Comparison of ENCODE assay signal across 8 mouse cellular contexts in the genomic region with DNA sequence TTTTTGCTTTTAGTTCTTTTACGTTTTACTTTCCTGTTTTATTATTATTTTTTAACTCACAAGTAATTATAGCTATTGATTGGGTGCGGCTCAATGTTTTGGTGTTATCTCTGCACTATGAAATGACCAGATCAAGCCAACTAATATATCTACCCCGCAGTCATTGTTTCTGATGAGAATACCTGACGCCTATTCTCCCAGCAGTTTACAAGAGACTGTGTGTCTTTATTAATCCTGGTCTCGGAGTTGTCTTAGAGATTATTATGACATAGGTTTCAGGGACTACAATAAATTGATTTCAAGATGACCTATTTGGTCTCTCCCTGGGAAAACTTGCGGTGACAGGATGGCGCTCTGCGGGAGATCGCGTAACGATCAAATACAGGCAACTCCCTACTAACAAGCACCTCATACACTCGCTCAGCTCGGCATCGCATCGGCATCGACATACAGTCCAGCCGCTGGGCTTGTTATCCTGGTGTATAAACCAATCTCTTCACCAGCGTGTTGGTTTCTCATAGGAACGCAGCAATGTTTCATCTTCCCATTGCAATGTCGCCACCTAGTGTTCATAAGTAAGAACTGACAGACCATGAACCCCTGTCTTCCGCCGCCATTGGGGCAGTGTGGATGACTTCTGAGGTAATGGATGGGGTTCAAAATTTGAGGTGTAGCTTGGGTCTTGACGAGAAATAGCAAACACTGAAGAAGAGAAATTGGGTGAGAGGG. TPM values are rescaled to one million over a fixed set of nuclear protein-coding genes. Genes with fewer than 3 reads are reported as not detected.
DNase-seq lines count a peak whose midpoint lies in the region; ATAC-seq and TF ChIP-seq lines count a peak whose summit lies in the region.

No protein-coding gene starts in this region.

- TF ChIP-seq EP300 in liver, embryonic 14.5 days (IDR thresholded peaks at IDR 0.05; ENCODE audit: low read depth), result no peak

- peaks cover 10% of the 10 kb centered on the region for H3K27me3 ChIP-seq in forebrain, embryonic 10.5 days (ENCODE audit: poor library complexity, severe bottlenecking)
- no peaks in the 10 kb centered on the region for H3K27me3 ChIP-seq in liver, embryonic 14.5 days (ENCODE audit: control insufficient read depth, insufficient read depth, low read length)
- H3K27me3 ChIP-seq in neural tube, embryonic 12.5 days (replicated peaks), result peaks cover 3% of the 10 kb centered on the region; the same call in 1 of the 2 replicates

- H3K36me3 ChIP-seq in forebrain, embryonic 10.5 days (replicated peaks), result no peaks in the 10 kb centered on the region
- no peaks in the 10 kb centered on the region for H3K36me3 ChIP-seq in liver, embryonic 14.5 days (replicated peaks; ENCODE audit: control insufficient read depth, insufficient read depth, low read depth)
- no peaks in the 10 kb centered on the region for H3K36me3 ChIP-seq in neural tube, embryonic 12.5 days

- WGBS in forebrain, embryonic 10.5 days, result 33% methylated on average over 23 of the region's 23 CpGs
- WGBS in liver, embryonic 14.5 days (ENCODE audit: insufficient replicate concordance), result 24% methylated on average over 23 of the region's 23 CpGs
- WGBS in neural tube, embryonic 12.5 days, result 32% methylated on average over 23 of the region's 23 CpGs

- H3K4me1 ChIP-seq in forebrain, embryonic 10.5 days, result peaks cover 10% of the 10 kb centered on the region
- no peaks in the 10 kb centered on the region; a peak in 1 of 4 replicates for H3K4me1 ChIP-seq in liver, embryonic 14.5 days (replicated peaks; ENCODE audit: control insufficient read depth in 2 of 2, insufficient read depth in 2 of 2, low read length in 1 of 2)
- peaks cover 7% of the 10 kb centered on the region; the same call in 1 of the 2 replicates for H3K4me1 ChIP-seq in neural tube, embryonic 12.5 days

- no peaks in the 10 kb centered on the region for H3K9me3 ChIP-seq in forebrain, embryonic 10.5 days
- H3K9me3 ChIP-seq in liver, embryonic 14.5 days (ENCODE audit: control insufficient read depth, low read length), result no peaks in the 10 kb centered on the region
- no peaks in the 10 kb centered on the region for H3K9me3 ChIP-seq in neural tube, embryonic 12.5 days

- no peak overlapping the region for H3K27ac ChIP-seq in forebrain, embryonic 10.5 days
- H3K27ac ChIP-seq in liver, embryonic 14.5 days, result no peak overlapping the region
- H3K27ac ChIP-seq in neural tube, embryonic 12.5 days, result no peak overlapping the region

- no peak overlapping the region for H3K9ac ChIP-seq in liver, embryonic 14.5 days (replicated peaks)
- H3K9ac ChIP-seq in neural tube, embryonic 12.5 days, result no peak overlapping the region

- TF ChIP-seq CTCF in liver, embryonic 14.5 days (IDR thresholded peaks at IDR 0.05; ENCODE audit: low read depth), result peak; percentile 93

- ATAC-seq in liver, embryonic 14.5 days (ENCODE audit: insufficient read depth), result 0 out of 2 replicates have a peak, but pooled peaks have one; percentile 33
- peak; percentile 50; the same call in 1 of the 2 replicates for ATAC-seq in neural tube, embryonic 12.5 days (ENCODE audit: low FRiP score, low read depth)

- intact Hi-C loops in heart, postnatal 14 days (cut with DNase I), result loop anchor here (2.0 to 5.0 kb wide), 3 partner anchors 83 to 273 kb away; no protein-coding TSS in a partner anchor

- H3K4me3 ChIP-seq in forebrain, embryonic 10.5 days, result peak overlapping the region; percentile 20; the same call in 1 of the 2 replicates
- H3K4me3 ChIP-seq in liver, embryonic 14.5 days (ENCODE audit: insufficient read depth in 1 of 2, low read depth in 2 of 2, low read length in 2 of 2), result no peak overlapping the region
- no peak overlapping the region for H3K4me3 ChIP-seq in neural tube, embryonic 12.5 days

- H3K4me2 ChIP-seq in liver, embryonic 14.5 days (ENCODE audit: low read depth), result no peak overlapping the region
- H3K4me2 ChIP-seq in neural tube, embryonic 12.5 days (replicated peaks), result peak overlapping the region; percentile 47

- DNase-seq in ES-CJ7 (ENCODE audit: low read depth, low spot score), result peak; percentile 82
- DNase-seq in c-Kit-negative CD71-positive TER-119-positive erythroid progenitor cells, embryonic 14.5 days (ENCODE audit: low read depth, low spot score), result peak; percentile 56
- DNase-seq in forebrain, embryonic 10.5 days (ENCODE audit: extremely low spot score, low spot score), result peak; percentile 54
- DNase-seq in heart, postnatal 14 days, result peak; percentile 37 to 70
- DNase-seq in kidney, postnatal 4 days, result peak; percentile 53 to 71
- peak; percentile 27 to 44 (median 36) for DNase-seq in liver, embryonic 14.5 days (ENCODE audit: low read depth in 3 of 3, low spot score in 3 of 3)
- peak; percentile 15 to 20 for DNase-seq in thymus, adult 18-20 months

RNA-seq across cellular contexts. Expression of a gene that starts 31.2 kb away (rescaled TPM):
- polyA plus RNA-seq in forebrain, embryonic 10.5 days (2016; fragmentation: Nextera tagmentation; extraction: Ambion mirVana), result 2.0 and 2.3 TPM in 2 replicates
- total RNA-seq in heart, postnatal 14 days (2021), result under 1 TPM in 1 of 2 experiments, not detected in 1; 0.05 TPM
- 0.03 TPM in 1 of 2 replicates, not detected in the other for polyA plus RNA-seq in liver, embryonic 14.5 days (2012; rRNA removed)
- polyA plus RNA-seq in liver, embryonic 14.5 days (2014; fragmentation: Nextera tagmentation; extraction: Ambion mirVana), result 5.0 and 5.6 TPM in 2 replicates
- 0.93 and 1.8 TPM in 2 replicates for polyA plus RNA-seq in neural tube, embryonic 12.5 days (2016; fragmentation: Nextera tagmentation; extraction: Ambion mirVana)

RNA-seq across cellular contexts. Expression of a gene that starts 34.0 kb away (rescaled TPM):
- polyA plus RNA-seq in forebrain, embryonic 10.5 days (2016; fragmentation: Nextera tagmentation; extraction: Ambion mirVana), result 0.09 TPM in 1 of 2 replicates, not detected in the other
- total RNA-seq in heart, postnatal 14 days (2021), result not detected
- polyA plus RNA-seq in liver, embryonic 14.5 days (2012; rRNA removed), result not detected in 2 replicates
- not detected in 2 replicates for polyA plus RNA-seq in liver, embryonic 14.5 days (2014; fragmentation: Nextera tagmentation; extraction: Ambion mirVana)
- not detected in 2 replicates for polyA plus RNA-seq in neural tube, embryonic 12.5 days (2016; fragmentation: Nextera tagmentation; extraction: Ambion mirVana)

Comparison
In these comparisons a context has a peak if more than half of its experiments do, and no peak if none do; other contexts are left out.
1. DNase-seq: peak in every context shown above with its lines; median percentile 82 in ES-CJ7; 62 in kidney, postnatal 4 days; 56 in c-Kit-negative CD71-positive TER-119-positive erythroid progenitor cells, embryonic 14.5 days; 54 in forebrain, embryonic 10.5 days; 54 in heart, postnatal 14 days; 36 in liver, embryonic 14.5 days; 18 in thymus, adult 18-20 months.